Mouse (Mus musculus) ES-Bruce4 (cell line): Measurements from ENCODE around the gene Nop14. TPM values are rescaled to one million over a fixed set of nuclear protein-coding genes. Genes with fewer than 3 reads are reported as not detected.
A peak's percentile ranks its signal among the peaks of the same experiment; 100 is the strongest.

Experiments
- H3K27ac ChIP-seq: 2 replicates; pipeline ENCODE4 v1.5.1; 2012; ENCODE audit warnings: low read length, inconsistent platforms; ENCODE audit not compliant: insufficient read depth
- H3K27me3 ChIP-seq: 2 replicates; pipeline ENCODE4 v1.6.1; 2012; ENCODE audit warnings: mild to moderate bottlenecking, low read length, inconsistent platforms; ENCODE audit not compliant: control insufficient read depth, poor library complexity, insufficient read depth, severe bottlenecking
- H3K36me3 ChIP-seq: 2 replicates; pipeline ENCODE4 v1.6.1; 2012; ENCODE audit warnings: inconsistent platforms, mild to moderate bottlenecking, low read length, moderate library complexity; ENCODE audit not compliant: control insufficient read depth, poor library complexity, insufficient read depth, severe bottlenecking
- H3K4me1 ChIP-seq: one replicate; pipeline ENCODE4 v1.8.1; 2011; ENCODE audit warnings: low read length; ENCODE audit not compliant: control insufficient read depth, insufficient read depth
- H3K4me3 ChIP-seq: 2 replicates; pipeline ENCODE4 v1.5.1; 2011; ENCODE audit warnings: low read depth, mild to moderate bottlenecking, low read length
- H3K9ac ChIP-seq: 2 replicates; pipeline ENCODE4 v1.6.1; 2012; ENCODE audit warnings: low read depth, mild to moderate bottlenecking, inconsistent platforms; ENCODE audit not compliant: poor library complexity, severe bottlenecking
- H3K9me3 ChIP-seq: replicated peaks from 2 replicates; pipeline ENCODE4 v1.6.1; 2012; ENCODE audit warnings: mild to moderate bottlenecking, low read length, inconsistent platforms; ENCODE audit not compliant: control insufficient read depth, poor library complexity, insufficient read depth, severe bottlenecking
- CTCF ChIP-seq: IDR thresholded peaks from one replicate; pipeline ENCODE4 v1.8.1; 2011; ENCODE audit warnings: low read depth, low read length
- EP300 ChIP-seq: IDR thresholded peaks from 2 replicates; pipeline ENCODE4 v1.6.1; 2011; ENCODE audit warnings: low read depth, low read length; ENCODE audit not compliant: insufficient read depth
- POLR2A ChIP-seq: IDR thresholded peaks from one replicate; pipeline ENCODE4 v1.8.1; 2011; ENCODE audit warnings: low read length; ENCODE audit not compliant: insufficient read depth
- polyA plus RNA-seq: library from polyadenylated mRNA; stranded (reverse); fragments of >200 nt; gene quantifications from 2 replicates; pipeline ENCODE4 v1.2.4, GENCODE M21; 2011; ENCODE audit warnings: low read depth; ENCODE audit not compliant: missing spikeins, insufficient read depth, insufficient read length

The Nop14 gene
- polyA plus RNA-seq = 80.7 and 82.6 TPM in 2 replicates

DNA sequence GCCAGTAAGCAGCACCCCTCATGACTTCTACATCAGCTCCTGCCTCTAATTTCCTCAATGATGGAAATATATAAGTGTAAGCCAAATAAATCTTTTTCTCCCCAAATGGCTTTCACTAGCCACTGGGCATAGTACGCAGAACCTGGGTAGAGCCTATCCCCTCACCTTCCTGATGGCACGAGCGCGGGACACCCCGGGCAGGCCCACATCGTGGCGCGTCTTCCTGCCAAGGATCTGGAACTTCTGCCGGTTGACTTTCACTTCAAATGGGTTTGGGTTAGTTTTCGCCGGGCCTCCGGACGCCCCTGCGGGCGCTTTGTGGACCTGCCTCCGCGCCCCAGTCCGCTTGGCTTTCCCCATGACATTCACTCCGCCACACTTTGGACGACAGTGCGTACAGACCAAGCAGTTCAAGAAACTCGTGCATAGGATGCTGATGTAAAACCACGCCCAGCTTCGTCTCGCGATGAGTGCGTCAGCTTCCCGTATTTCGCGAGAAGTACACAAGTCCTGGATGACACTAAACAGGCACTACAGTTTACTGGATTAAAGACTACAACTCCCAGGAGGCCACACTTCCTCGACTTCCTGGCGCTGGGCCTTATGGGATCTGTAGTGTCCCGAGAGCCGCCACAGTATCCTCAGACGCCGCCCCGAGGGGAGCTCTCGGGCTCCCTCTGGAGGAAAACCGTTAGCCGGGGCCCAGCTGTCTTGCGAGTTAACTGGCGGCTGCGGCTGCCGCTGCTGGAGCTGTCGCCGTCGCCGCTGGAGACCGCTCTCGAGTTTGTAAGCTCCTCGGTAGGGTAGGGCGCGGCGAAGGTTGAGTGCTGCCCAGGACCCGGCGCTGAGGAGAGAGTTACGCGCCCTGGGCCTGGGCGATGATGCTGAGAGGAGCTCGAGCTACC, at the start of gene Nop14, which contains the start of gene Grk4:
TSS of gene Nop14 (minus strand) at position 463 of the 905 bp plus-strand sequence.
TSS of gene Grk4 (plus strand) at position 694 of the 905 bp plus-strand sequence.
- TF ChIP-seq EP300 (no peak), POLR2A (peak; percentile 98), CTCF (peak; percentile 69)
- peaks cover 23% of the 10 kb centered on the region for H3K36me3 ChIP-seq
- peak within 1 kb of the TSS; percentile 81 for H3K4me3 ChIP-seq
- peak within 1 kb of the TSS; percentile 1; the same call in 1 of the 2 replicates for H3K27ac ChIP-seq
- H3K27me3 ChIP-seq = no peaks in the 10 kb centered on the region
- H3K9ac ChIP-seq = peak within 1 kb of the TSS; percentile 50
- no peaks in the 10 kb centered on the region for H3K9me3 ChIP-seq
- no peaks in the 10 kb centered on the region for H3K4me1 ChIP-seq

DNA sequence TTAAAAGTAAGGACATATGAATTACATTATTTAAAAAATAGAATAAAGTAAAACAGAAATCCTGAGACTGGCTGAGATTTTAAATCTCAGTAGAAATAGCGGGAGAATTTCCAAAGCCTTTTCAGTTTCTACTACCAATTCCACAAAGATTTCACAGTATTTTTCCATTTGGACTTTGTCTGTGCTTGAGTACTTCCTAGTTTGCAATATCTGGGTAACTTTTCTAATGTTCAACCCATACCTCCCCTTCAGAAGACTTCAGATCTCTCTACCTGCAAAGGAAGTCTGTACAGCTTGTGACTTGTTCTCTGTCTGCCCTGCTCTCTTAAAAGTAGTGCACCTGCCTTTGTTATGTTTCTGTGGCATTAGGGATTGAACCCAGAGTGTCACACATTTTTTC, 48.5 kb upstream of the Nop14 start:
- Histone ChIP-seq H3K4me1 (no peaks in the 10 kb centered on the region), H3K36me3 (no peaks in the 10 kb centered on the region)
- TF ChIP-seq EP300 = no peak
- no peak for TF ChIP-seq POLR2A
- TF ChIP-seq CTCF = no peak

DNA sequence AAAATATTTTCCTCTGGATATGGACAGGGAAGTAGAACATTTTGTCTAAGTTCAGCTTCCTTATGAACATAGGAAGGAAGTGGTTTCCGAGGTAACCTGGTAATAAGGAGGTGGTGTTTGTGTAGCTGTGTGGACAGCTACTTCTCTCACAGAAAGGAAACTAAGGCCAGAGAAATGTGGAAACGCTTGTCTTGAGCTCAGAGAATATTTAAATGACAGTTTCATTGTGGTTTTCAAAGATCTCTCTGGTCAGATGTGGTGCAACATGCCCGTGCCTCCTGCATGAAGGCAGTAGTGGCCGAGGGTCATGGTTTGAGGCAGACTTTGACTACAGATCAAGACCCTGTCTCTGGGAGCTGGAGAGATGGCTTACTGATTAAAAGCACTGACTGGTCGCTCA, 35.6 kb upstream of the Nop14 start:
- H3K27me3 ChIP-seq = no peaks in the 10 kb centered on the region
- H3K9ac ChIP-seq = no peak overlapping the region
- H3K36me3 ChIP-seq = no peaks in the 10 kb centered on the region
- no peaks in the 10 kb centered on the region for H3K9me3 ChIP-seq
- no peak overlapping the region for H3K27ac ChIP-seq
- no peaks in the 10 kb centered on the region for H3K4me1 ChIP-seq
- H3K4me3 ChIP-seq = no peak overlapping the region
- TF ChIP-seq EP300 (no peak), CTCF (no peak), POLR2A (no peak)

More for the DNA sequence above, 48.5 kb upstream of the Nop14 start:
- H3K27me3 ChIP-seq = no peaks in the 10 kb centered on the region
- no peaks in the 10 kb centered on the region for H3K9me3 ChIP-seq
- H3K9ac ChIP-seq = no peak overlapping the region
- no peak overlapping the region for H3K27ac ChIP-seq
- no peak overlapping the region for H3K4me3 ChIP-seq

DNA sequence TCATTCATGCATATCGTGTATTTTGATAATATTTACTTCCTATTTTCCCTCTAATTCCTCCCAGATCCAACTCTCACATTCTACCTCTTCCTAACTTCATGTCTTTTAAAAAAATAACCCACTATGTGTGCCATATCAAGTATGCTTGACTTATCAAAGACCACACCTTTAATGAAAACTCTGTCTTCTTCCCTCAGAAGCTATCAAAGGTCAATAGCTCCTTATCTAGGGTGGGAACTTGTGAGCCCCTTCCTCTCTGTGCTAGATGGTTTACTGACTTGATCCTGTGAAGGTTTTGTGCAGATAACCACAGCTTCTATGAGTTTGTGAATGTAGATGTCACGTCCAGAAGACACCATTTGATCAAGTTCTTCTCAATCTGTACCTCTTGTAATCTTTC, 32.8 kb upstream of the Nop14 start:
- Histone ChIP-seq H3K4me3 (no peak overlapping the region), H3K9me3 (no peaks in the 10 kb centered on the region), H3K27me3 (no peaks in the 10 kb centered on the region), H3K27ac (no peak overlapping the region), H3K36me3 (no peaks in the 10 kb centered on the region), H3K4me1 (no peaks in the 10 kb centered on the region), H3K9ac (no peak overlapping the region)
- no peak for TF ChIP-seq EP300
- no peak for TF ChIP-seq POLR2A
- no peak for TF ChIP-seq CTCF

DNA sequence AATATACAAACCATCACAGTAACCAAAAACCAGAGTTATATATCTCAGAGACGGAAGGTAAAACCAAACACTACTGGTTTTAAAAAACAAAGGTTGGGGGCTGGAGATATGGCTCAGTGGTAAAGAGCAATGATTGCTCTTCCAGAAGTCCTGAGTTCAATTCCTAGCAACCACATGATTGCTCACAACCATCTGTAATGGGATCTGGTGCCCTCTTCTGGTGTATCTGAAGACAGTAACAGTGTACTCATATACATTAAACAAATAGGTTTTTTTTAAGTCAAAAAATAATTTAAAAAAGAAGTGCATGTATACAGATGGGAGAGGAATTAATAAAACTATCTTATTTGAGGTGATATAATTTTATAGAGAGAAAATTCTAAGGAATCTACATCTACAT, 29.9 kb upstream of the Nop14 start:
- H3K4me3 ChIP-seq = no peak overlapping the region
- no peaks in the 10 kb centered on the region for H3K9me3 ChIP-seq

DNA sequence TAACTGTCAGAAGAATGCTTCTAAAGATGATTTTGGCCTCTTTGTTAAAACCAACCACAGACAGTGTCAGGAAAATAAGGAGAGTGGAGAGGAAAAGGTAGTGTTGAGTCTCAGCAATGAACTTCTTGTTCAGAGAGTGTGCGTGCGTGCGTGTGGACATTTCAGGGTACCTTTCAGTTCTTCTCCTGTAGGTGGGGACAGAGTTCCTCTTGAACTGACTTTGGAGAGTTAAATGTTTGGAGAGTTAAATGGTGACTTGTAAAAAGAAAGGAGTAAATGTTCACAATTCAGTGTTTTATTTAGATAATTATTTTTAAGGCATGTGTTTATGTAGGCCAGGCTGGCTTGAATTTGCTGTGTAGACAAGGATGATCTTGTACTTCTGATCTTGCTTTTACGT, 10.3 kb upstream of the Nop14 start:
- H3K9ac ChIP-seq = no peak overlapping the region
- H3K4me1 ChIP-seq = no peaks in the 10 kb centered on the region
- H3K9me3 ChIP-seq = no peaks in the 10 kb centered on the region
- TF ChIP-seq POLR2A (no peak), EP300 (no peak), CTCF (peak; percentile 5)
- no peak overlapping the region for H3K4me3 ChIP-seq
- H3K27me3 ChIP-seq = no peaks in the 10 kb centered on the region
- H3K27ac ChIP-seq = no peak overlapping the region
- no peaks in the 10 kb centered on the region for H3K36me3 ChIP-seq

More for the DNA sequence above, 29.9 kb upstream of the Nop14 start:
- Histone ChIP-seq H3K27me3 (no peaks in the 10 kb centered on the region), H3K9ac (no peak overlapping the region), H3K36me3 (no peaks in the 10 kb centered on the region), H3K4me1 (no peaks in the 10 kb centered on the region), H3K27ac (no peak overlapping the region)
- no peak for TF ChIP-seq CTCF
- TF ChIP-seq EP300 = no peak
- no peak for TF ChIP-seq POLR2A
